Mouse (Mus musculus) forebrain, embryonic 16.5 days (tissue): Measurements from ENCODE around the gene Scoc. TPM values are rescaled to one million over a fixed set of nuclear protein-coding genes. Genes with fewer than 3 reads are reported as not detected.

Experiments used
- ATAC-seq: fragments of 200-750 bp; cut with Nextera tagmentation; 2 replicates; pipeline ENCODE4 v1.8.0; 2017; ENCODE audit warnings: mild to moderate bottlenecking, moderate library complexity
- H3K27ac ChIP-seq: fragments of 300-500 bp; sonication (generic); 2 replicates; pipeline ENCODE4 v1.5.1; 2014; ENCODE audit warnings: low read length, control low read depth
- H3K27me3 ChIP-seq: fragments of 300-500 bp; sonication (generic); replicated peaks from 2 replicates; pipeline ENCODE4 v1.6.1; 2014; ENCODE audit warnings: low read length; ENCODE audit not compliant: control insufficient read depth, insufficient read depth
- H3K36me3 ChIP-seq: fragments of 300-500 bp; sonication (generic); 2 replicates; pipeline ENCODE4 v1.6.1; 2014; ENCODE audit not compliant: control insufficient read depth, insufficient read depth
- H3K4me1 ChIP-seq: fragments of 300-500 bp; sonication (generic); replicated peaks from 2 replicates; pipeline ENCODE4 v1.6.1; 2014; ENCODE audit warnings: low read length; ENCODE audit not compliant: control insufficient read depth, insufficient read depth
- H3K4me2 ChIP-seq: fragments of 300-500 bp; sonication (generic); 2 replicates; pipeline ENCODE4 v1.6.1; 2014; ENCODE audit warnings: mild to moderate bottlenecking, low read length, control low read depth
- H3K4me3 ChIP-seq: fragments of 300-500 bp; sonication (generic); replicated peaks from 2 replicates; pipeline ENCODE4 v1.5.1; 2014; ENCODE audit warnings: mild to moderate bottlenecking, low read length, control low read depth
- H3K9ac ChIP-seq: fragments of 300-500 bp; sonication (generic); replicated peaks from 2 replicates; pipeline ENCODE4 v1.6.1; 2014; ENCODE audit warnings: low read depth, low read length, control low read depth
- H3K9me3 ChIP-seq: fragments of 300-500 bp; sonication (generic); 2 replicates; pipeline ENCODE4 v1.6.1; 2016; ENCODE audit warnings: low read length; ENCODE audit not compliant: control insufficient read depth
- WGBS: fragments of 180-500 bp; shearing (Covaris S2); extraction: QIAGEN DNeasy Blood & Tissue Kit; methylation state at CpG from one replicate; pipeline ENCODE4 v1.1.7; 2014; 5-methylcytosine and 5-hydroxymethylcytosine counted together
- polyA plus RNA-seq: library from polyadenylated mRNA; unstranded; fragments of >200 nt; fragmentation: Nextera tagmentation; extraction: Ambion mirVana; gene quantifications from 2 replicates; pipeline ENCODE4 v1.2.1, GENCODE M21; 2015

Scoc gene
- polyA plus RNA-seq, 1 experiment from 2014 or later: 251 TPM

DNA sequence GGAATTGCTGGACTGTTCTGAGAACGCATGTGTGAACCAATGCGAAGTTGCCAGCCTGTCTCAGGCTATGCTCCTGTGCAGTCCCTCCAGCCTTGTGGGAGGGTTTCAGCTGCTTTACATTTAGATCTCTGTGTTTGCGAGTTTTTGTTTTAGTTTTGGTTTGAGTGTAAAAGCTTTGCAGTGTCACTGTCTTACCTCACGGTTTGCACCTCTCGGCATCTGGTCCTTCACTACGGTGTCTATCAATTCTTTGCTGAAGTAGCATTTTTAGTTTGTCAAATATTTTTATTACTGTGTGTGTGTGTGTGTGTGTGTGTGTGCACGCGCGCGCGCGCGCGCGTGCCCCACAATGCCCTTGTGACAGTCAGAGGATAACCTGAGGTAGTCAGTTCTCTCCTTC is 41.3 kb downstream of the Scoc start:
- Histone ChIP-seq H3K36me3 (no peaks in the 10 kb centered on the region), H3K9ac (no peak overlapping the region), H3K27me3 (no peaks in the 10 kb centered on the region), H3K4me3 (no peak overlapping the region), H3K4me1 (no peaks in the 10 kb centered on the region), H3K9me3 (no peaks in the 10 kb centered on the region), H3K4me2 (no peak overlapping the region), H3K27ac (no peak overlapping the region)
- no peak for ATAC-seq
- 98% methylated on average over 15 of the region's 15 CpGs for whole genome bisulfite sequencing

DNA sequence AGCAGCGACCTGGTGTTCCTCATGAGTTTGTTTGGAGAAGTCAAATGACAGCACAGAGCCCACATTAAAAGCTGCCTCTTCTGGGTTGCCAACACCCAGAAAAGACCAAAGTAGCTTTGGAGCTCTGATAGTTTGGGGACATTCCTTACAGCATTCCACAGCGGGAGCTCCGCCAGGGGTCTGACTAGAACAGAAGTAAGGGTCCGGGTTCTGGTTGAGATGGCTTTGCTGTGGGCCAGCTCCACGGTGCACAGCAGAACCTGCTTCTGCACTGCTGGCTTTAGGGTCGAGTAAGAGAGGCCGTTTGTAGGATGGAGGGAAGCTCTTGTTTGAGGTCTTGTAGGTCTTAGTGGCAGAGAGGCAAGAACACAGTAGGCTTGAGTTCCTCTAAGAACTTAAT is 49.7 kb downstream of the Scoc start:
- ATAC-seq: no peak
- H3K4me3 ChIP-seq: no peak overlapping the region
- no peak overlapping the region for H3K27ac ChIP-seq
- H3K9ac ChIP-seq: no peak overlapping the region
- H3K4me1 ChIP-seq: no peaks in the 10 kb centered on the region
- WGBS: 80% methylated on average over 7 of the region's 7 CpGs
- H3K9me3 ChIP-seq: no peaks in the 10 kb centered on the region
- H3K4me2 ChIP-seq: no peak overlapping the region
- no peaks in the 10 kb centered on the region for H3K36me3 ChIP-seq
- no peaks in the 10 kb centered on the region for H3K27me3 ChIP-seq

DNA sequence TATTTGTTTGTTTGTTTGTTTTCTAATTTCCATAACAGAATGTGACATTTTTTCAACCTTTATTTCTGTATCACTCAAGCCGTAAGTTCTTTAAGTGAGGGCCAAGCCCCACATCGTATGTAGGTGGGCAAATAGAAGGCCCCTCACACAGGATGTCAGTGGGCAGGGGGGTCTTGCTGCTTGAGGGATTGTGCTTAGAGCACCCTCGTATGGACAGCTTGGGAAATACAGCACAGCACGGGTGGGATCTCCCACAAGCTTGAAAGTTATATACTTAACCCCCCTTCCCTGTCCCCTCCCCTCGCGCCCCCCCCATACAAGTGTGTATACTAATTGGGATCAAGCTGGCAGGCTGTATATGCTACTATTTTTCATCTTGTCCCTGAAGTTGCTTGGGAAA is 51.4 kb downstream of the Scoc start:
- H3K4me3 ChIP-seq: no peak overlapping the region
- no peaks in the 10 kb centered on the region for H3K9me3 ChIP-seq
- H3K27me3 ChIP-seq: no peaks in the 10 kb centered on the region
- no peak for ATAC-seq
- WGBS: 26% methylated on average over 5 of the region's 6 CpGs
- no peaks in the 10 kb centered on the region for H3K4me1 ChIP-seq
- no peak overlapping the region for H3K27ac ChIP-seq
- no peak overlapping the region for H3K9ac ChIP-seq
- H3K36me3 ChIP-seq: no peaks in the 10 kb centered on the region
- no peak overlapping the region for H3K4me2 ChIP-seq

DNA sequence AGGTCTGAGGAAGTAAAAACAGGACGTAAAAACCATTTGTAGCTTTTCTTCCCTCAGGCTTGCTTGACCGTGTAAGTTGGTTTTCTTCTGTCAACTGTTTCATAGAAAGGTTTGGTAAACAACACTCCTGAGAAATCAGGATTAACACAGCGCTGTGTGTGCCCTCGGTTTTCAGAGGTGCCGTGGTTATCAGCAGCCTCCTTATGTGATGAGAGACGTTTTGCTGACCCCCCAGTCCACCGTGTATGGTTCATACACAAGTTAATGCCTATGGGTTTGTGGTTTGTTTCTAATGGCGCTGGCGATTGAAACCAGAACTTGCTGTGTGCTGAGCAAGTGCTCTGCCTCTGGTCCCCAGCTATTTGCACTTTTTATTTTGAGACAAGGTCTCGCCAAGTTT is 52.6 kb downstream of the Scoc start:
- no peak for ATAC-seq
- H3K4me3 ChIP-seq: no peak overlapping the region
- H3K27me3 ChIP-seq: no peaks in the 10 kb centered on the region
- H3K36me3 ChIP-seq: no peaks in the 10 kb centered on the region
- no peaks in the 10 kb centered on the region for H3K4me1 ChIP-seq
- 89% methylated on average over 10 of the region's 10 CpGs for WGBS
- H3K9ac ChIP-seq: no peak overlapping the region
- H3K4me2 ChIP-seq: no peak overlapping the region
- no peaks in the 10 kb centered on the region for H3K9me3 ChIP-seq
- no peak overlapping the region for H3K27ac ChIP-seq

DNA sequence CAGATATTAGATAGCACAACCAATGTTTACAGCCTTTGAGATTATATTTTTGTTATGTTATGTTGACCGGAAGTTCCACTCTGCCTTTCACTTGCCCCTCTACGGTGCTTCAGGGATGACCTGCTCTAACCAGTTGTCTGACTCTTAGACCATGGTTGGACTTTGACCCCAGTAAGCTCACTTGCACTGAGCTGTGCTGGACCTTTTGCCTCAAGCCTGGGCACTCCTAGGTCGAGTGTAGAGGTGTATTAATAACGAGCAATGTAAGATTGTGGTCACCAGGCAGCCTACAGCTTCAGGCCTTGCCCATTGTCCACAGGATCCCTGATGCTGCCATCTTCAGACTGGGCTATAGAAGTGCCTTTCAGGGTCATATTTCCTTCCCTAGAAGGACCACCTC is 60.5 kb downstream of the Scoc start:
- Histone ChIP-seq H3K27me3 (no peaks in the 10 kb centered on the region), H3K27ac (no peak overlapping the region), H3K4me2 (no peak overlapping the region), H3K4me1 (no peaks in the 10 kb centered on the region), H3K36me3 (no peaks in the 10 kb centered on the region), H3K9ac (no peak overlapping the region), H3K9me3 (no peaks in the 10 kb centered on the region), H3K4me3 (no peak overlapping the region)
- WGBS: 75% methylated on average over 4 of the region's 4 CpGs
- no peak for ATAC-seq

DNA sequence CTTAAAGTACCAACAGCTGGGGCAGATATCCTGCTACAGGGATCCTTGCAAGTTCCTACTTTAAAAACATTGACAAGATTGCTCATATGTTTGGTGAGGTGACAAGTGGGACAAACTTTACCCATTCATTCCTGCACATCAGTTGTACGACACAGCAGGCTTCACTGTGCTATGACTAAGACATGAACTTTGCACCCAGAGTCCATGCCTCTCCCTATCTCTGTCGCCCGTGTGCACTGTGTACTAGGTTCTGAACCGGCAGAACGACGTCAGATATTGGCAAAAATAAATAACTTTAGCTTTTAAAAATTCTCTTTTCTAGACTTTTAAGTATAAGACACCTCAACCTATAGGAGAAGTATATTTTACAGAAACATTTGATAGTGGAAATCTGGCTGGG is 61.5 kb downstream of the Scoc start:
- no peak for ATAC-seq
- WGBS: 87% methylated on average over 6 of the region's 6 CpGs
- H3K4me2 ChIP-seq: no peak overlapping the region
- H3K27me3 ChIP-seq: no peaks in the 10 kb centered on the region
- no peaks in the 10 kb centered on the region for H3K9me3 ChIP-seq
- H3K4me3 ChIP-seq: no peak overlapping the region
- no peaks in the 10 kb centered on the region for H3K4me1 ChIP-seq
- H3K36me3 ChIP-seq: no peaks in the 10 kb centered on the region
- no peak overlapping the region for H3K27ac ChIP-seq
- no peak overlapping the region for H3K9ac ChIP-seq

DNA sequence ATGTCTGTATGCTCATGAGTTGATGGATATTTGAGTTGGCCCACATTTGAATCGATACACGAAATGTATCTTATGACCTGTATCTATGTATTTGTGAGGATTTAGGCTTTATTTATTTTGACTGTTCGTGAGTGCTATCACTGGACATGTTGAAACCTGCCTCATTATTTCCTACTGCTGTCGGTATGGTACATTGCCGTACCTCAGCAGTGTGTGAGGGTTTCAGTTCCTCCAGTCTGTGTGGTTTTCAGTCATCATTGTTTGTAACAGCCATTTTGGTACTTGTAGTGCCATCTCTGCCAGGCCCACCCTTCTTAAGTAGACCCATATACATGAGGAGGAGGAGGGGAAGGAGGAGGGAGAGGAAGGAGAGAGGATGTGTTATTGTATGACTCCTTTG is 63.9 kb downstream of the Scoc start:
- Histone ChIP-seq H3K4me3 (no peak overlapping the region), H3K27ac (no peak overlapping the region), H3K9me3 (no peaks in the 10 kb centered on the region), H3K4me2 (no peak overlapping the region), H3K36me3 (no peaks in the 10 kb centered on the region), H3K27me3 (no peaks in the 10 kb centered on the region), H3K4me1 (peaks cover 3% of the 10 kb centered on the region; the same call in 1 of the 2 replicates), H3K9ac (no peak overlapping the region)
- no peak for ATAC-seq
- WGBS: 91% methylated on average over 5 of the region's 5 CpGs

DNA sequence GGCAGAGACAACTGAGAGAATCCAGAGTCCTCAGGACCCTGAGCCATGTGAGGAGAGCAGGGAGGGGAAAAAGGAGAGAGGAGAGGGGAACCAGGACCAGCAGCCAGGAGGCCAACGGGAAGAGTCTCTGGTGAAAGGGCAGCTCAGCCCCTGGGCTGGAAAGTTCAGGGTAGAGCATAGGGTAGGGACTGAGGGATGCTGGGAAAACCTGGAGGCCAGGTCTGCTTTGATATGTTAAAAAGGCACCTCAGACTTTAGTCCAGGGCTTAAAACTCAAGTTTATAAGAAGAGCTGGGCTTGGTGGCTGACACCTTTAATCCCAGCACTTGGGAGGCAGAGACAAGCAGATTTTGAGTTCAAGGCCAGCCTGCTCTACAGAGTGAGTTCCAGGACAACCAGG is 65.7 kb downstream of the Scoc start:
- Histone ChIP-seq H3K9ac (no peak overlapping the region), H3K27me3 (no peaks in the 10 kb centered on the region), H3K36me3 (no peaks in the 10 kb centered on the region), H3K4me2 (no peak overlapping the region), H3K4me3 (no peak overlapping the region), H3K9me3 (no peaks in the 10 kb centered on the region), H3K27ac (no peak overlapping the region), H3K4me1 (peaks cover 3% of the 10 kb centered on the region; the same call in 1 of the 2 replicates)
- ATAC-seq: no peak
- WGBS: 67% methylated on average over 1 of the region's 1 CpGs

DNA sequence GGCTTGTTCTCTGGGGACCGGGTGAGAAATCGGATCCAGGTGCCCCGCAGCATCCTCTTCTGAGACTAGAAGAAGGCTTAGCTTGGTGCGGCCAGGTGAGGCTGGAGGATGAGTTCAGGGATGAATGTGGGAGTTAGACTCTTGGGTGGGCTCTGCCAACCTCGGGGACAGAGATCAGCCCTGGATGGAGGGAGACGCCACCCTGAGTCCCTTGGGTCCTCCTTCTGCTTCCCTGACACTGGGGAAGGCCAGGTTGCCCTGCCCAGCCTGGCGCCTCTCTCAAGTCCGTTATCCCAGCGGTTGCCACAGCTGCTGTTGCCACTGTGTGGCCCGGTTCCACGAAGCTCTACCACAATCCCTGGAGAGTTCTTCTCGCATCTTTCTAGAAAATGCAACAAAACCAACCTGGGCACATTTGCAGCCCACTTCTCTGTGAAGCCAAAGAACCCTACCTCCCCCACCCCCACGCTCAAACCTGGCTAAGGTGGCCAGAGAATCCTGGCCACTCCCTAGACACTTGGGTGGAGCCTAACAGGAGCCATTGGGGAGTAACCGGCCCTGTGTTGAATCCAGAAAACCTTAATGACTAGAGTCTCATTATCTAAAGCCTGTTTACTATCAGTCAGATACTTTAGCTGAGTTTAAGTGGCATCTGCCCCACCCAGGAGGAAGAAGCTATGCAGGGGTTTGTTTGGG is 68.0 kb downstream of the Scoc start:
- Histone ChIP-seq H3K9me3 (no peaks in the 10 kb centered on the region), H3K9ac (peak overlapping the region; percentile 82), H3K27me3 (no peaks in the 10 kb centered on the region), H3K4me3 (peak overlapping the region; percentile 71), H3K4me2 (peak overlapping the region; percentile 87), H3K27ac (no peak overlapping the region), H3K36me3 (no peaks in the 10 kb centered on the region), H3K4me1 (peaks cover 3% of the 10 kb centered on the region; the same call in 1 of the 2 replicates)
- WGBS: 4% methylated on average over 14 of the region's 14 CpGs
- peak; percentile 80 for ATAC-seq
